Mouse (Mus musculus): ENCODE data around the gene Cyp2f2. TPM values are rescaled to one million over a fixed set of nuclear protein-coding genes. Genes with fewer than 3 reads are reported as not detected.

Gene Cyp2f2
- polyA plus RNA-seq, 1 experiment from 2014 or later, result 9.3 TPM

GRCm38 (mm10) chr7:27166614-27167474, 47.1 kb downstream of the Cyp2f2 start, which contains the start of gene Egln2:
Gene Egln2, minus strand, starts transcription at chr7:27166802.
- peak; percentile 86 for ATAC-seq (ENCODE audit: insufficient read depth)
- no peak for TF ChIP-seq CTCF (IDR thresholded peaks at IDR 0.05; ENCODE audit: low read depth)
- Histone ChIP-seq H3K36me3 (ENCODE audit: insufficient read depth) (peaks cover 46% of the 10 kb centered on the region), H3K9me3 (ENCODE audit: low read depth, low read length) (no peaks in the 10 kb centered on the region), H3K4me1 (ENCODE audit: insufficient read depth) (peaks cover 18% of the 10 kb centered on the region), H3K4me2 (peak within 1 kb of the TSS; percentile 82), H3K27me3 (ENCODE audit: insufficient read depth, low read length) (no peaks in the 10 kb centered on the region), H3K9ac (peak within 1 kb of the TSS; percentile 85), H3K4me3 (ENCODE audit: low read depth, low read length) (peak within 1 kb of the TSS; percentile 71), H3K27ac (ENCODE audit: low read depth) (peak within 1 kb of the TSS; percentile 98)
- WGBS, result 2% methylated on average over 54 of the region's 61 CpGs
- peak; percentile 96 for DNase-seq

- no peak for TF ChIP-seq CTCF (IDR thresholded peaks at IDR 0.05; ENCODE audit: low read depth)
- DNase-seq, result no peak
- peak overlapping the region; percentile 82 for H3K4me2 ChIP-seq
- H3K4me1 ChIP-seq (ENCODE audit: insufficient read depth), result peaks cover 18% of the 10 kb centered on the region
- H3K27me3 ChIP-seq (ENCODE audit: insufficient read depth, low read length), result no peaks in the 10 kb centered on the region
- H3K9ac ChIP-seq, result peak overlapping the region; percentile 85
- H3K27ac ChIP-seq (ENCODE audit: low read depth), result peak overlapping the region; percentile 98; the same call in 1 of the 2 replicates
- no peak for ATAC-seq (ENCODE audit: insufficient read depth)
- peak overlapping the region; percentile 71 for H3K4me3 ChIP-seq (ENCODE audit: low read depth, low read length)
- H3K9me3 ChIP-seq (ENCODE audit: low read depth, low read length), result no peaks in the 10 kb centered on the region
- 70% methylated on average over 11 of the region's 11 CpGs for WGBS
- peaks cover 46% of the 10 kb centered on the region for H3K36me3 ChIP-seq (ENCODE audit: insufficient read depth)
Measured at GRCm38 (mm10) chr7:27167475-27168094, 47.9 kb downstream of the Cyp2f2 start.

GRCm38 (mm10) chr7:27168371-27168770, 48.7 kb downstream of the Cyp2f2 start:
- no peak overlapping the region for H3K4me3 ChIP-seq (ENCODE audit: low read depth, low read length)
- no peak for TF ChIP-seq CTCF (IDR thresholded peaks at IDR 0.05; ENCODE audit: low read depth)
- DNase-seq (no peak), ATAC-seq (ENCODE audit: insufficient read depth) (no peak)
- WGBS, result 84% methylated on average over 5 of the region's 5 CpGs
- peaks cover 14% of the 10 kb centered on the region for H3K4me1 ChIP-seq (ENCODE audit: insufficient read depth)
- no peak overlapping the region for H3K4me2 ChIP-seq
- H3K27ac ChIP-seq (ENCODE audit: low read depth), result no peak overlapping the region
- no peak overlapping the region for H3K9ac ChIP-seq
- peaks cover 46% of the 10 kb centered on the region for H3K36me3 ChIP-seq (ENCODE audit: insufficient read depth)
- H3K27me3 ChIP-seq (ENCODE audit: insufficient read depth, low read length), result no peaks in the 10 kb centered on the region
- H3K9me3 ChIP-seq (ENCODE audit: low read depth, low read length), result no peaks in the 10 kb centered on the region

- Histone ChIP-seq H3K36me3 (ENCODE audit: insufficient read depth) (peaks cover 49% of the 10 kb centered on the region), H3K9ac (no peak overlapping the region), H3K9me3 (ENCODE audit: low read depth, low read length) (no peaks in the 10 kb centered on the region), H3K27ac (ENCODE audit: low read depth) (no peak overlapping the region), H3K4me3 (ENCODE audit: low read depth, low read length) (no peak overlapping the region), H3K27me3 (ENCODE audit: insufficient read depth, low read length) (no peaks in the 10 kb centered on the region), H3K4me1 (ENCODE audit: insufficient read depth) (no peaks in the 10 kb centered on the region), H3K4me2 (no peak overlapping the region)
- no peak for ATAC-seq (ENCODE audit: insufficient read depth)
- WGBS, result 86% methylated on average over 3 of the region's 3 CpGs
- DNase-seq, result no peak
- TF ChIP-seq CTCF (IDR thresholded peaks at IDR 0.05; ENCODE audit: low read depth), result no peak
Measured at GRCm38 (mm10) chr7:27170981-27171380, 51.3 kb downstream of the Cyp2f2 start.

- no peak overlapping the region for H3K4me3 ChIP-seq (ENCODE audit: low read depth, low read length)
- no peak overlapping the region for H3K9ac ChIP-seq
- no peaks in the 10 kb centered on the region for H3K27me3 ChIP-seq (ENCODE audit: insufficient read depth, low read length)
- TF ChIP-seq CTCF (IDR thresholded peaks at IDR 0.05; ENCODE audit: low read depth), result no peak
- ATAC-seq (ENCODE audit: insufficient read depth) (no peak), DNase-seq (no peak)
- 90% methylated on average over 15 of the region's 15 CpGs for WGBS
- H3K4me1 ChIP-seq (ENCODE audit: insufficient read depth), result peaks cover 9% of the 10 kb centered on the region
- no peak overlapping the region for H3K4me2 ChIP-seq
- H3K9me3 ChIP-seq (ENCODE audit: low read depth, low read length), result no peaks in the 10 kb centered on the region
- H3K36me3 ChIP-seq (ENCODE audit: insufficient read depth), result peaks cover 49% of the 10 kb centered on the region
- no peak overlapping the region for H3K27ac ChIP-seq (ENCODE audit: low read depth)
Measured at GRCm38 (mm10) chr7:27174496-27174895, 54.8 kb downstream of the Cyp2f2 start.

- DNase-seq (no peak), ATAC-seq (ENCODE audit: insufficient read depth) (no peak)
- 91% methylated on average over 7 of the region's 7 CpGs for WGBS
- no peak for TF ChIP-seq CTCF (IDR thresholded peaks at IDR 0.05; ENCODE audit: low read depth)
- Histone ChIP-seq H3K27me3 (ENCODE audit: insufficient read depth, low read length) (no peaks in the 10 kb centered on the region), H3K9me3 (ENCODE audit: low read depth, low read length) (no peaks in the 10 kb centered on the region), H3K4me3 (ENCODE audit: low read depth, low read length) (no peak overlapping the region), H3K4me1 (ENCODE audit: insufficient read depth) (peaks cover 9% of the 10 kb centered on the region), H3K9ac (no peak overlapping the region), H3K4me2 (no peak overlapping the region), H3K36me3 (ENCODE audit: insufficient read depth) (peaks cover 49% of the 10 kb centered on the region), H3K27ac (ENCODE audit: low read depth) (no peak overlapping the region)
Measured at GRCm38 (mm10) chr7:27174896-27175295, 55.2 kb downstream of the Cyp2f2 start.

- H3K9ac ChIP-seq, result peak overlapping the region; percentile 48
- DNase-seq (no peak), ATAC-seq (ENCODE audit: insufficient read depth) (no peak)
- peaks cover 9% of the 10 kb centered on the region for H3K4me1 ChIP-seq (ENCODE audit: insufficient read depth)
- no peaks in the 10 kb centered on the region for H3K27me3 ChIP-seq (ENCODE audit: insufficient read depth, low read length)
- peaks cover 27% of the 10 kb centered on the region for H3K36me3 ChIP-seq (ENCODE audit: insufficient read depth)
- H3K27ac ChIP-seq (ENCODE audit: low read depth), result peak overlapping the region; percentile 92
- 12% methylated on average over 4 of the region's 4 CpGs for WGBS
- H3K4me3 ChIP-seq (ENCODE audit: low read depth, low read length), result peak overlapping the region; percentile 61
- no peaks in the 10 kb centered on the region for H3K9me3 ChIP-seq (ENCODE audit: low read depth, low read length)
- TF ChIP-seq CTCF (IDR thresholded peaks at IDR 0.05; ENCODE audit: low read depth), result no peak
- peak overlapping the region; percentile 67 for H3K4me2 ChIP-seq
Measured at GRCm38 (mm10) chr7:27177942-27178323, 58.2 kb downstream of the Cyp2f2 start.

All from lung, embryonic 14.5 days (tissue).